Comparison of ENCODE assay signal across 8 mouse cellular contexts in genomic region chr11:103808771-103809610, GRCm38 (mm10). TPM values are rescaled to one million over a fixed set of nuclear protein-coding genes. Genes with fewer than 3 reads are reported as not detected.
A peak's percentile ranks its signal among the peaks of the same experiment; 100 is the strongest.
DNase-seq lines count a peak whose midpoint lies in the region; ATAC-seq and TF ChIP-seq lines count a peak whose summit lies in the region.

No protein-coding gene starts in this region.

- H3K9ac ChIP-seq in lung, embryonic 15.5 days, result no peak overlapping the region
- H3K9ac ChIP-seq in forebrain, embryonic 11.5 days (ENCODE audit: low read length), result peak overlapping the region; percentile 67
- peak overlapping the region; percentile 51; the same call in 1 of the 2 replicates for H3K9ac ChIP-seq in limb, embryonic 14.5 days (ENCODE audit: low read depth, low read length, severe bottlenecking)

- peaks cover 17% of the 10 kb centered on the region for H3K4me1 ChIP-seq in lung, embryonic 15.5 days
- peaks cover 27% of the 10 kb centered on the region for H3K4me1 ChIP-seq in forebrain, embryonic 11.5 days (replicated peaks; ENCODE audit: control insufficient read depth, insufficient read depth, low read length)
- peaks cover 13% of the 10 kb centered on the region for H3K4me1 ChIP-seq in limb, embryonic 14.5 days (ENCODE audit: control insufficient read depth, insufficient read depth, low read length)
- H3K4me1 ChIP-seq in small intestine, adult 2 months (ENCODE audit: control insufficient read depth, insufficient read depth, insufficient read length, low read length), result peaks cover 4% of the 10 kb centered on the region

- 3% methylated on average over 29 of the region's 29 CpGs for WGBS in lung, embryonic 15.5 days
- 3% methylated on average over 29 of the region's 29 CpGs for WGBS in forebrain, embryonic 11.5 days
- 4% methylated on average over 29 of the region's 29 CpGs for WGBS in limb, embryonic 14.5 days
- WGBS in small intestine, adult 2 months, result 11% methylated on average over 29 of the region's 29 CpGs

- no peak for DNase-seq in lung, postnatal 25 days (ENCODE audit: low spot score)
- DNase-seq in forebrain, embryonic 11.5 days (ENCODE audit: low spot score), result peak; percentile 67
- DNase-seq in limb, embryonic 14.5 days (ENCODE audit: low spot score), result no peak
- DNase-seq in spleen, adult 12 weeks (ENCODE audit: low spot score), result no peak
- DNase-seq in c-Kit-positive CD71-positive TER-119-positive erythroid progenitor cells, embryonic 14.5 days (ENCODE audit: low spot score), result no peak
- DNase-seq in heart, postnatal 25 days (ENCODE audit: low spot score), result no peak

- H3K9me3 ChIP-seq in lung, embryonic 15.5 days, result no peaks in the 10 kb centered on the region
- H3K9me3 ChIP-seq in forebrain, embryonic 11.5 days (ENCODE audit: control insufficient read depth, low read length), result no peaks in the 10 kb centered on the region; the same call in 1 of the 2 replicates
- no peaks in the 10 kb centered on the region for H3K9me3 ChIP-seq in limb, embryonic 14.5 days (ENCODE audit: control insufficient read depth, low read length)

- H3K27me3 ChIP-seq in lung, embryonic 15.5 days, result peaks cover 81% of the 10 kb centered on the region
- H3K27me3 ChIP-seq in forebrain, embryonic 11.5 days (ENCODE audit: control insufficient read depth, insufficient read depth, low read length), result peaks cover 63% of the 10 kb centered on the region
- H3K27me3 ChIP-seq in limb, embryonic 14.5 days (ENCODE audit: control insufficient read depth, insufficient read depth, low read length), result peaks cover 42% of the 10 kb centered on the region
- peaks cover 13% of the 10 kb centered on the region for H3K27me3 ChIP-seq in small intestine, adult 2 months (ENCODE audit: control insufficient read depth, insufficient read depth, low read length)

- no peak for TF ChIP-seq POLR2A in limb, embryonic 14.5 days (IDR thresholded peaks at IDR 0.05; ENCODE audit: borderline replicate concordance, extremely low read depth, insufficient read depth, insufficient read length)
- TF ChIP-seq POLR2A in small intestine, adult 2 months (IDR thresholded peaks at IDR 0.05; ENCODE audit: low read depth, low read length), result no peak

- ATAC-seq in lung, embryonic 15.5 days (ENCODE audit: borderline replicate concordance, extremely low read depth, low FRiP score, low TSS enrichment), result no peak
- no peak; the same call in 1 of the 2 replicates for ATAC-seq in forebrain, embryonic 11.5 days (replicated peaks; ENCODE audit: low FRiP score)
- ATAC-seq in limb, embryonic 14.5 days (ENCODE audit: low FRiP score, low read depth), result no peak

- peak overlapping the region; percentile 90 for H3K4me2 ChIP-seq in lung, embryonic 15.5 days
- peak overlapping the region; percentile 97 for H3K4me2 ChIP-seq in forebrain, embryonic 11.5 days (ENCODE audit: low read depth, low read length, severe bottlenecking)
- peak overlapping the region; percentile 97 for H3K4me2 ChIP-seq in limb, embryonic 14.5 days (replicated peaks; ENCODE audit: low read depth, low read length, severe bottlenecking)

- H3K4me3 ChIP-seq in lung, embryonic 15.5 days, result peak overlapping the region; percentile 50
- peak overlapping the region; percentile 52 for H3K4me3 ChIP-seq in forebrain, embryonic 11.5 days (ENCODE audit: low read depth, low read length)
- H3K4me3 ChIP-seq in limb, embryonic 14.5 days (replicated peaks; ENCODE audit: low read length), result peak overlapping the region; percentile 53
- H3K4me3 ChIP-seq in small intestine, adult 2 months (ENCODE audit: low read depth, low read length), result peak overlapping the region; percentile 41

- H3K36me3 ChIP-seq in lung, embryonic 15.5 days, result no peaks in the 10 kb centered on the region
- H3K36me3 ChIP-seq in forebrain, embryonic 11.5 days (ENCODE audit: control insufficient read depth, insufficient read depth, low read length), result no peaks in the 10 kb centered on the region
- no peaks in the 10 kb centered on the region for H3K36me3 ChIP-seq in limb, embryonic 14.5 days (ENCODE audit: control insufficient read depth, insufficient read depth, low read length)
- H3K36me3 ChIP-seq in small intestine, adult 2 months (ENCODE audit: control insufficient read depth, insufficient read depth, low read length), result no peaks in the 10 kb centered on the region

- no peak overlapping the region for H3K27ac ChIP-seq in lung, embryonic 15.5 days
- peak overlapping the region; percentile 50; the same call in 1 of the 2 replicates for H3K27ac ChIP-seq in forebrain, embryonic 11.5 days (ENCODE audit: low read depth, low read length)
- no peak overlapping the region for H3K27ac ChIP-seq in limb, embryonic 14.5 days (replicated peaks; ENCODE audit: low read depth, low read length)
- no peak overlapping the region for H3K27ac ChIP-seq in small intestine, adult 2 months (ENCODE audit: insufficient read depth, low read depth, low read length)

- intact Hi-C loops in heart, postnatal 25 days (cut with DNase I), result no loop called here

- TF ChIP-seq CTCF in small intestine, adult 2 months (IDR thresholded peaks at IDR 0.05; ENCODE audit: extremely low read depth, insufficient read length, insufficient replicate concordance, low read depth, low read length), result no peak

RNA-seq across cellular contexts. Expression of gene Wnt3, which starts 35.0 kb away (rescaled TPM):
- polyA plus RNA-seq in lung, embryonic 15.5 days (2015; fragmentation: Nextera tagmentation; extraction: Ambion mirVana), result 0.09 and 0.23 TPM in 2 replicates
- polyA plus RNA-seq in forebrain, embryonic 11.5 days (2014; fragmentation: Nextera tagmentation; extraction: Ambion mirVana), result 5.7 and 6.2 TPM in 2 replicates
- polyA plus RNA-seq in limb, embryonic 14.5 days (2012; rRNA removed), result 11.9 and 12.9 TPM in 2 replicates
- polyA plus RNA-seq in limb, embryonic 14.5 days (2014; fragmentation: Nextera tagmentation; extraction: Ambion mirVana), result 19.1 and 20.7 TPM in 2 replicates
- polyA plus RNA-seq in small intestine, adult 2 months (2012; rRNA removed), result 1.1 and 4.8 TPM in 2 replicates
- not detected for total RNA-seq in heart, postnatal 25 days (2021)

RNA-seq across cellular contexts. Expression of gene Wnt9b, which starts 59.4 kb away (rescaled TPM):
- 0.04 TPM in 2 replicates for polyA plus RNA-seq in lung, embryonic 15.5 days (2015; fragmentation: Nextera tagmentation; extraction: Ambion mirVana)
- polyA plus RNA-seq in forebrain, embryonic 11.5 days (2014; fragmentation: Nextera tagmentation; extraction: Ambion mirVana), result 0.49 and 0.87 TPM in 2 replicates
- 0.62 and 0.63 TPM in 2 replicates for polyA plus RNA-seq in limb, embryonic 14.5 days (2012; rRNA removed)
- polyA plus RNA-seq in limb, embryonic 14.5 days (2014; fragmentation: Nextera tagmentation; extraction: Ambion mirVana), result 0.47 and 0.80 TPM in 2 replicates
- polyA plus RNA-seq in small intestine, adult 2 months (2012; rRNA removed), result 0.04 and 0.10 TPM in 2 replicates
- under 1 TPM; 0.78 to 0.99 TPM for total RNA-seq in heart, postnatal 25 days (2021)
